Mouse (Mus musculus): ENCODE results near the gene Kcnk1.

- TF ChIP-seq CTCF (IDR thresholded peaks at IDR 0.05; ENCODE audit: borderline replicate concordance, insufficient read depth, low read depth, low read length) (no peak), POLR2A (IDR thresholded peaks at IDR 0.05; ENCODE audit: borderline replicate concordance, insufficient read depth, low read length) (no peak)
These were observed 33.2 kb upstream of the Kcnk1 start for GRCm38 (mm10) chr8:125961790-125962189.
